Mouse (Mus musculus): Measurements from ENCODE around the gene Magee2.
"Not testable (repeated sequence)": the region's sequence is repeated elsewhere in the genome, so short reads cannot be mapped to it uniquely, and the experiment has no call there.

DNA sequence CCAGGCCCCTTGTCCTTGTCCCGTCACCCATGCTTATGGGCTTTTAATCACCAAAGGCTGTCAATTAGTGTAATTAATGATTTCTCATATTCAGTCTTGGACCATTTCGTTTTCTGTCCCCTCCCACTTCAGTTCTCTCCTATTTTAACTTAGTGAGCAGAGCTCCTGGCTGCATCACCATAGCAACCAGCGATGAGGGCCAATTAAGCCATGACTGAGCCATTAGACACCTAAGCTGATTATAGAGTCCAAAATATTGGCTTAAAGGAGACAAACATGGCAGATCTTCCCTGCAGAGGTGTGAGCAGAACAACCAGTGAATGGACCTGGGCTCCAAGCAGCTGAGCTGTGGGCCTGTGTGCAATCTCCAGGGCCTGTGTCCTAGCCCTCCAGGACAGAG, 40.1 kb downstream of the Magee2 start:
- not testable (repeated sequence) for TF ChIP-seq POLR2A (IDR thresholded peaks at IDR 0.05; ENCODE audit: borderline replicate concordance, control insufficient read depth, low read depth, low read length); CTCF (IDR thresholded peaks at IDR 0.05; ENCODE audit: control insufficient read depth, insufficient read depth, low read length)

All from bone marrow, adult 2 months (tissue).